In genomic region chr3:149603865-149604264, GRCm38 (mm10) we compare ENCODE assay signal across 14 mouse cellular contexts.
DNase-seq lines count a peak whose midpoint lies in the region; ATAC-seq lines count a peak whose summit lies in the region.
"Had no signal": no experiment of that assay in that cellular context is flagged by ENCODE, and none has a peak within 500 bp of the region (broad histone marks: within the 10 kb centered on the region; RNA-seq: fewer than 3 reads in every experiment).

No protein-coding gene starts in this region.

- peak; percentile 41 for DNase-seq in Muller cell, postnatal 12 days (ENCODE audit: inconsistent ontology term)
- peak; percentile 12 for DNase-seq in adipocyte (ENCODE audit: low spot score)
- DNase-seq in T-cell, adult 2 months (ENCODE audit: low spot score), result no peak
- DNase-seq in gastrocnemius, adult 18-20 months (ENCODE audit: low spot score), result no peak
- DNase-seq: cerebellum, adult 9-11 months; kidney, adult 11 months; kidney, postnatal 36 days had no signal

- no peaks in the 10 kb centered on the region for H3K27me3 ChIP-seq in hindbrain, embryonic 16.5 days (replicated peaks; ENCODE audit: control insufficient read depth, insufficient read depth, low read length)
- H3K27me3 ChIP-seq in hindbrain, embryonic 12.5 days, result no peaks in the 10 kb centered on the region
- H3K27me3 ChIP-seq in midbrain, embryonic 13.5 days, result 0 out of 2 replicates have a peak, but pooled peaks cover 4% of the 10 kb centered on the region
- H3K27me3 ChIP-seq: embryonic facial prominence, embryonic 15.5 days; heart, embryonic 12.5 days; limb, embryonic 15.5 days had no signal

- no peak overlapping the region for H3K4me3 ChIP-seq in hindbrain, embryonic 16.5 days (ENCODE audit: low read length)
- no peak overlapping the region for H3K4me3 ChIP-seq in hindbrain, embryonic 12.5 days
- H3K4me3 ChIP-seq in midbrain, embryonic 13.5 days (replicated peaks), result no peak overlapping the region
- H3K4me3 ChIP-seq: embryonic facial prominence, embryonic 15.5 days; heart, embryonic 12.5 days; hindbrain, embryonic 10.5 days; limb, embryonic 15.5 days had no signal

- 67% methylated on average over 5 of the region's 5 CpGs for WGBS in hindbrain, embryonic 16.5 days
- WGBS in hindbrain, embryonic 12.5 days, result 79% methylated on average over 5 of the region's 5 CpGs
- WGBS in midbrain, embryonic 13.5 days, result 40% methylated on average over 5 of the region's 5 CpGs

- H3K4me1 ChIP-seq in hindbrain, embryonic 16.5 days (ENCODE audit: control insufficient read depth, insufficient read depth, low read depth, low read length), result no peaks in the 10 kb centered on the region
- H3K4me1 ChIP-seq in hindbrain, embryonic 12.5 days, result no peaks in the 10 kb centered on the region
- no peaks in the 10 kb centered on the region for H3K4me1 ChIP-seq in midbrain, embryonic 13.5 days (replicated peaks)
- H3K4me1 ChIP-seq: embryonic facial prominence, embryonic 15.5 days; heart, embryonic 12.5 days; hindbrain, embryonic 10.5 days; limb, embryonic 15.5 days had no signal

- no peaks in the 10 kb centered on the region for H3K9me3 ChIP-seq in hindbrain, embryonic 16.5 days (ENCODE audit: control insufficient read depth, low read length)
- H3K9me3 ChIP-seq in hindbrain, embryonic 12.5 days (replicated peaks), result no peaks in the 10 kb centered on the region
- H3K9me3 ChIP-seq in midbrain, embryonic 13.5 days, result no peaks in the 10 kb centered on the region
- H3K9me3 ChIP-seq: embryonic facial prominence, embryonic 15.5 days; heart, embryonic 12.5 days; hindbrain, embryonic 10.5 days; limb, embryonic 15.5 days had no signal

- no peak overlapping the region for H3K27ac ChIP-seq in hindbrain, embryonic 16.5 days (ENCODE audit: low read depth, low read length)
- H3K27ac ChIP-seq in hindbrain, embryonic 12.5 days, result no peak overlapping the region
- H3K27ac ChIP-seq in midbrain, embryonic 13.5 days, result no peak overlapping the region
- H3K27ac ChIP-seq: embryonic facial prominence, embryonic 15.5 days; hindbrain, embryonic 10.5 days; limb, embryonic 15.5 days had no signal

- H3K9ac ChIP-seq in hindbrain, embryonic 16.5 days (ENCODE audit: low read depth, low read length), result no peak overlapping the region
- H3K9ac ChIP-seq in hindbrain, embryonic 12.5 days, result no peak overlapping the region
- no peak overlapping the region for H3K9ac ChIP-seq in midbrain, embryonic 13.5 days (replicated peaks)
- H3K9ac ChIP-seq: embryonic facial prominence, embryonic 15.5 days; heart, embryonic 12.5 days; limb, embryonic 15.5 days had no signal

- H3K36me3 ChIP-seq in hindbrain, embryonic 16.5 days (ENCODE audit: control insufficient read depth, insufficient read depth, low read length), result no peaks in the 10 kb centered on the region
- H3K36me3 ChIP-seq in hindbrain, embryonic 12.5 days, result no peaks in the 10 kb centered on the region
- H3K36me3 ChIP-seq in midbrain, embryonic 13.5 days, result no peaks in the 10 kb centered on the region
- H3K36me3 ChIP-seq: embryonic facial prominence, embryonic 15.5 days; heart, embryonic 12.5 days; hindbrain, embryonic 10.5 days; limb, embryonic 15.5 days had no signal

- ATAC-seq in hindbrain, embryonic 16.5 days, result 0 out of 2 replicates have a peak, but pooled peaks have one; percentile 45
- no peak for ATAC-seq in hindbrain, embryonic 12.5 days (ENCODE audit: low FRiP score)
- 0 out of 2 replicates have a peak, but pooled peaks have one; percentile 43 for ATAC-seq in midbrain, embryonic 13.5 days

- no peak overlapping the region for H3K4me2 ChIP-seq in hindbrain, embryonic 16.5 days (ENCODE audit: low read length)
- no peak overlapping the region for H3K4me2 ChIP-seq in hindbrain, embryonic 12.5 days (replicated peaks)
- no peak overlapping the region for H3K4me2 ChIP-seq in midbrain, embryonic 13.5 days (replicated peaks)
- H3K4me2 ChIP-seq: embryonic facial prominence, embryonic 15.5 days; heart, embryonic 12.5 days; limb, embryonic 15.5 days had no signal

Comparison
In these comparisons a context has a peak if more than half of its experiments do, and no peak if none do; other contexts are left out.
1. DNase-seq: peak in Muller cell, postnatal 12 days (single experiment) and adipocyte (single experiment); none in T-cell, adult 2 months (single experiment) and gastrocnemius, adult 18-20 months (single experiment).